Mouse (Mus musculus): ENCODE results near the gene Prkcg.

The Prkcg gene

DNA sequence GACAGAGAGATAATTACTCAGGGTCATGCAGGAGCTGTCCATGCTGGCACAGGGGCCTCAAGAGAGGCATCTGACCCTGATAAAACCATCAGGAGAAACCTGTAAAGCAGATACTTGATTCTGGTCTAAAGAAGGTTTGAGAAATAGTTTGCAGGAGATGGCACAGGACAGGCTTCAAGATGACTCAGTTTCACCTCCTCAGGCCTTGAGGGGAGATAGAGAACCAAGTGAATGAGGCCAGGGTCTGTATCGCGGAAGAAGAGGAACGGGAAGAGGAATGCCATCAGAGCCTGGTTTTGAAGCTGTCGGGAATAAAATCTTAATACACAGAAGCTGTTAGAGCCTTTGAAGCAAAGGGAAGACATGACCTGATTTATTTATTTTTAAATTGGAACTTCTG, 28.7 kb downstream of the Prkcg start:
- DNase-seq (ENCODE audit: low spot score in 2 of 2), result no peak

DNA sequence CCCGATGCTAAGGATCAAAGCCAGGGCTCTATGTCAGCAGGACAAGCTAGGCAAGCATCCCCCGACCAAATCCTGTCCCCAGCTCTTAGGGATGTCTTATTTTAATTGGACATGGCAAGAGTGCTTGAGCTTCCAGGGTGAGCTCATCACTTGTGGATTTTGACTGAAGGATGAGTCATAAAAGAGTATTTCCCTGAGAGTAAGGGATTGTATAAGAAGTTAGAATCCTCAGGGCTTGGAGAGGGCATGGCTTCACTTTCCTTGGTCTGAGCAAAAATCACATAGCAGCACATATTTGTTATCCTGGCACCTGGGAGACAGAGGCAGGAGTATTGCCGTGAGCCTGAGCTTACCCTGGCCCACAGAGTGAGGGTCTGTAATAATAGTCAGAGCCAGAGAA, 31.9 kb downstream of the Prkcg start:
- DNase-seq (ENCODE audit: low spot score in 2 of 2), result no peak

DNA sequence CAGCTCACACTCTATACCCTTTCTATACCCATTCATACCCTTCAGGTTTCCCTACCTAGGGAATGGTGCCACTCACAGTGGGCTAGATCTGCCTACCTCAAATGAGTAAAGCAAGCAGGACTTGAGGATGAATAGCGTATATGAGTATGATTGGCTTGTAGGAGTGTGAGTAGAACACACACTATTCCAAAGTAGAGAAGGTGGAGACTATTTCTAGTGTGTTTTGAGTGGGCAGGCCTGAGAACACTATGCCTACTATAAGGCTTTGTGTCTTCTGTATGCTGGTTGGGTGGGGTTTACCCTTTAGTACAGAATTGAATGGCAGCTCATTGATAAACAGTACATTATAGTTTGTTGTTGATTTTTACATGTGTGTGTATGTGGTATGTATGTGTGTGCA, 34.8 kb downstream of the Prkcg start:
- DNase-seq (ENCODE audit: low spot score in 2 of 2), result no peak

DNA sequence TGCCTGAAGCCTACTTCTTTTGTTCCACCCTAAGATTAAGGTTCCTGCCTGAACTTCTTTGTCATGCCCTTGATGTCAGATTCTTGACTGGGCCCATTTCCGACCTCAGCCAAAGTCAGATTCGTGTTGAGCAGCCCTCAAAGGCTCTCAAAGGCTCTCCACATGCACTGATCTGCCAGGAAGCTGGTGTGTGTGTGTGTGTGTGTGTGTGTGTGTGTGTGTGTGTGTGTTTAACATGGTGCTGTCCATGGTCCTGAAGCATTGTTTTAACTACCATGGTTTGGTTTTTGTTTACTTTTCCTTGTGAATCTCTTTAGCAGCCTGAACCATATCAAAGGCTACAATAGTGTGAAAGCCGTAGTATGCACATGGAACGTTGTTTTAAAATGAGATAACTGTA, 39.0 kb downstream of the Prkcg start:
- no peak for DNase-seq (ENCODE audit: low spot score in 2 of 2)

DNA sequence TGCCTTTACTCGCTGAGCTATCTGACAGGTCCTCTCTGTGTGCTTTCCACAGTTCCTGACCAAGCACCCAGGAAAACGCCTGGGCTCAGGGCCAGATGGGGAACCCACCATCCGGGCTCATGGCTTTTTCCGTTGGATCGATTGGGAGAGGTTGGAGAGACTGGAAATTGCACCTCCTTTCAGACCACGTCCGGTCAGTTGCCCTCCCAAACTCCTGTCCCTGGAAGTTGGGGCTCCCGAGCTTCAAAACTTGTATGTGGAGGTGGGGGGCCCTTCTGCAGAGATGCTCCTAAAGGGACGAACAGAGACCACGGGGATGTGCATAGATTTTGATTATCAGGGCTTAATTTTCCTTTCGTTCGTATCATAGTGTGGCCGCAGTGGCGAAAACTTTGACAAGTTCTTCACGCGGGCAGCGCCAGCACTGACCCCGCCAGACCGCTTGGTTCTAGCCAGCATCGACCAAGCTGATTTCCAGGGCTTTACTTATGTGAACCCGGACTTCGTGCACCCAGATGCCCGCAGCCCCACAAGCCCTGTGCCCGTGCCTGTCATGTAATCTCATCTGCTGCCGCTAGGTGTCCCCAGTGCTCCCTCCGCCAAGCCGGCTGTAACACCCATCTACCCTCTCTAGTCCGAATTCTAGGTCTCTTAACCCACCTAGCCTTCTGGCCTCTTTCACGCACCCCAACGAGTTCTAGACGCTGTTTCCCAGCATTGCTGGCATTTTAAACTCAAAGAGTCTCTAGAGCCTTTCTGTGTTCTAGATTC, 41.0 kb downstream of the Prkcg start:
- DNase-seq (ENCODE audit: low spot score in 2 of 2), result peak; percentile 82 to 88

DNA sequence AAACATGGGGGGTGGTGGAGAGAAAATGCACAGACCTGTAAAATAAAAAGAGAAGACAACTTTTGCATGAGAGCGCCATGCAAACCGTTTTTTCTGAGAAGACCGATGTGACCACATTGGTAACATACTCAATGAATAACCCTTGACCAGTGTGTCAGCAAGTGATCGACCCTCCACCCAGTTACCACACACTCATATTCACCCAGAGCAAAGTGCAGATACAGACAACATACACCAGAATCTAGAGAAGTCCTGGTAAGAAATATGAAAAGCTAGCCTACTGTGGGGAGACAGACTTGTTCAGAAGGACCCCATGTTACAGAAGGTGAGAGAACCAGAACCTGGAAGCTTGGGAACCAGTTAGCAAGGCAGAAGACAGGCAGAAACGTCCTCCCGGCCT, 42.2 kb downstream of the Prkcg start:
- DNase-seq (ENCODE audit: low spot score in 2 of 2), result no peak

DNA sequence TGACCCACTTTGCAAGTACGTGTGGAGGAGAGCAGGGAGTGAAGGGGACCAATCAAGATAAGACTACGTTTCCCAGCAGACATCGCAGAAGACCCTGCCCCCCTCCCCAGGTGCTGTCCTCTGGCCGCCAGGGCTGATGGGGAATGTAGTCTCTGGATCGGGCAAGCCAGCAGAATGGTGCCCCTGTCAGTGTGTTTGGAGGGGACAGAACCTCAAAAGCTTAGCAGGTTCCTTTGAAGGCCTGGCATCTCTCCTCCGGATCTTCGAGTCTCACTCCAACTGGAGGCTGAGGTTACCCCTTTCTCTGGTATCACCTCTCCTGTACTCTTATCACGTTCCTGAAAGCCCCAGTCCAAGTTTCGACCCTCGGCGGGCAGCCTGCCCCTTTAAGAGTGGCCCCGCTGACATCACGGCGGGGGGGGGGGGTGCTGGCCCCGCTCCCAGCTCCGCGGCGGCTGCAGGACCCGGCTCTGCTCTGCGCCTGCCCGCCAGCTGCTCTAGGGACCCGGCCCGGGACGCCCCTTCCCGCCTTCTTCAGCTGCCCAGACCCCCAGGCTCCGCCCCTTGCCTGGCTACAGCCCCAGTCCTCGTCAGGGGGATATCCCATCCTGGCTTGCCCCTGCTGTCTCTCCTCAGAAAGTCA, 42.7 kb downstream of the Prkcg start:
- DNase-seq (ENCODE audit: low spot score in 2 of 2), result peak; percentile 71 to 87

DNA sequence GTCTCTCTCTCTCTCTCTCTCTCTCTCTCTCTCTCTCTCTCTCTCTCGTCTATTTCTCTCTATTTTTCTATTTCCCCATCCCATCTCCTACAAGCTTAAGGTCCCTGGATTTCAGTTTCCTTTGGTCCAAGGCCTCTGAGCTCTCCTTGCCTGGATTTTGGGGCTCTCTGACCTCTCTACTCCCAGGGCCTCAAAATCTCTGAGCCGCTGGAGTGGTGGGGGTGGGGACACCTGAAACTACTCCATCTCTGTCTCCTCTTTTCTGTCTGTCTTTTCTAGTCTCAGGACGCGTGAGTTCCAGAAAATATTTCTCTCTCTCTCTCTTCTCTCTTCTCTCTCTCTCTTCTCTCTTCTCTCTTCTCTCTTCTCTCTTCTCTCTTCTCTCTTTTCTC, 43.2 kb downstream of the Prkcg start:
- peak in 1 of 2 experiments; percentile 21 for DNase-seq (ENCODE audit: low spot score in 2 of 2)

DNA sequence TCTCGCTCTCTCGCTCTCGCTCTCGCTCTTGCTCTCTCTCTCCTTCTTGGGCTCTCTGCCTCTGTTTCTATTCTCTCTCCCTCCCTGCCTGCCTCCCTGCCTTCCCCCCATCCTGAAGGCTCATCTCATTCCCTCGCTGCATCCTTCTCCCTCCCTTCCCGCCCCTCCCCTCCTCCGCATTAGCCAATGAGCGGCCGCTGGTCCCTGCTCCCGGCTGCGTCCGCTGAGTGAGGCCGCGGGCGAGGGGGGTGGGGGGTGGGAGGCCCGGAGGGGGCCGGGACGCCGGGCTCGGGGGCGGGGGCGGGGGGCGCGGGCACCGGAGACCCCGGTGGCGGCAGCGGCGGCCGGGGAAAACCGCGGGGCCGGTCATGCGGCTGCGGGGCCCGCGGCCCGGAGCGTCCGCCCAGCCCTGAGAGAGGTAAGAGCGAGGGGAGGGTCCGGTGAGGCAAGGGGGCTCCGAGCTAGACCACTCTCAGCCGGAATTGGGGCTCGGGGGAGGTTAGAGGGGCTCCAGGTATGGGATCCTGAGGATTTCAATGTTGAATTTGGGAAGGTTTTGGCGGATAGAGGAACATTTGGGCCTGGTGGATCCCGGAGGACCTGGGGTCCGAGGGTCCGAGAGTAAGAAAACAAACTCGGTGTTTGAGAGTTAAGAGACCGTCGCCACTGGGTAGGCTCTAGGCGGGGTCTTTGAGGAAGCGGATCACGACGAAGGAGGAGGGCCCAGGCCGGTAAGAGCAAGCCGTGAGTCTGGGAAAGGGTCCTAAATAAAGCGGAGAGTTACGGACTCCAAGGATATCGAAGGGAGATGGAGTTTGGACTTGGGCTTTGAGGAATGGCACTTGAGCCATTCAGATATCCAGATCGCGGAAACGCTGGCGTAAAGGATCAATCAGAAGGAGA, 43.9 kb downstream of the Prkcg start, which contains the start of gene Cacng7:
Cacng7 (plus strand) TSS at position 337 of the 903 bp plus-strand sequence.
- DNase-seq (ENCODE audit: low spot score in 2 of 2), result peak in 1 of 2 experiments; percentile 59

DNA sequence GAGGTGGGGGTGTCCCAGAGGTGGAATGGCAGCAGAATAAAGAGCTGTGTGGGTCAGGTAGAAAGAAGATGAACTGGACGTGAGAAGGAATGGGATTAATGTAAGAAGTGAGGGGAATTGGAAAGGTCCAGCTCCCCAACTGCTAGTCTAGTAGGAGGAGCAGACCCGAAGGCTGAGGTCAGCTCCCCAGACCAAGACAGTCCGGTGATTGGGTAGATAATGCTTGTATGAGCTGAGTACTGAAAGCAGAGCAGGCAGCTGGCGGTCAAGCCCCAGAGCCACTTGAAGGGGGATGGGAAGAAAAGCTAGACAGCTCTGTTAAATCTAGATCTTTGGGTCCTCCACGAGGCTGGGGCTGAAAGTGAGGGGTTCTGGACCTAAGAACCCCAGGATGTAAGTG, 44.6 kb downstream of the Prkcg start:
- peak in 1 of 2 experiments; percentile 6 for DNase-seq (ENCODE audit: low spot score in 2 of 2)

DNA sequence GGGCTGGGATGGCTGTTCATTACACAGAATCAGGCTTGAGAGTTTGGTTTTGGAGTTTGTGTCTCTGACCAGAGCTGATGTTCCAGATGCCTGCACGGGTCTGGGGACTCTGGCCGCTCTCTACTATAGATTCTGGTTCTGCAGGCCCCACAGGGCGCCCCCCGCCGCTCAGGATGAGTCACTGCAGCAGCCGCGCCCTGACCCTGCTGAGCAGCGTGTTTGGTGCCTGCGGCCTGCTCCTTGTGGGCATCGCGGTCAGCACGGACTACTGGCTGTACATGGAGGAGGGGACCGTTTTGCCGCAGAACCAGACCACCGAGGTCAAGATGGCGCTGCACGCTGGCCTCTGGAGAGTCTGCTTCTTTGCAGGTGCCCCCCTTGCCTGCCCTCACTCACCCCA, 47.4 kb downstream of the Prkcg start:
- no peak for DNase-seq (ENCODE audit: low spot score in 2 of 2)

DNA sequence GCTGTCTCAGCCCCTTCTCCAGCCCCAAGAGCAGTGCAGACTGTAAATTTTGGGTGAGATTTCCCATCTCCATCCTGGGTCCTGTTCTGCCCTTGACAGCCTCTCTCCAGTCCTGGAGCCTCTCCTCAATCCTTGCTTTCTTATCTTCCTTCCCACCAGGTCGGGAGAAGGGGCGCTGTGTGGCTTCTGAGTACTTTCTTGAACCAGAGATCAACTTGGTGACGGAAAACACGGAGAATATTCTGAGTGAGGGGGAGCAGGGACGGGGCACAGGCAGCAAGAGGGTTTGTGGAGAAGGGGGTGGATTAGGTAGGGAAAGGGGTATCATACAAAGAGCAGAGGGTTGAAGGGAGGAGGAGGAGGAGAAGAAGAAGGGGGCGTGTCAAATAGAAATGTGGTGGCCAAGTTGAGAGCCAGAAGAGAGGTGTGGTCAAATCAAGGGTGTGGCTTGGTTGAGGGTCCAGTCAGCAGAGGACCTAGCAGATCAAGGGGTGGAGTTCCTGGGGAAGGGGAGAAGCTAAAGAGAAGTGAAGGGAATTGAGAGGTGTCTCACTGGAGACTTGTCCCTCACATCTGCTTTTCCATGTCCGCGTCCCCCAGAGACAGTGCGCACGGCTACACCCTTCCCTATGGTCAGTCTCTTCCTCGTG, 49.4 kb downstream of the Prkcg start:
- no peak for DNase-seq (ENCODE audit: low spot score in 2 of 2)

DNA sequence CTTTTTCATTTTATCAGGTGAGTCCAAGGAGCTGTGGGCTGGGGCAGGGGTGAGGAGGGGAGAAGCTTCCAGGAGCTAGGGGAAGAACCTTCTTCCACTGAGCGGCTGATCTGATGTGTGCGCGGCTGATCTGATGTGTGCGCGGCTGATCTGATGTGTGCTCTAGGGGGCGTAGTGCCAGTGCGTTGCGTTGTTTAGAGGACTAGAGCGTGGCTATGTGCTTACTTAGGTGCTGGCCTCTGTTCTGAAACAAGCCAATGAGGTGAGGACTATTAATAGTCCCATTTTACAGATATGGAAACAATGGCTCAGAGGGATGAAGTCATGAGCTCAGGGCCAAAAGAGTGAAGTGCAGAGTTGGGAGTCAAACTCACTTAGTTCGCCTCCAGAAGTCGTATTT, 50.0 kb downstream of the Prkcg start:
- no peak for DNase-seq (ENCODE audit: low spot score in 2 of 2)

DNA sequence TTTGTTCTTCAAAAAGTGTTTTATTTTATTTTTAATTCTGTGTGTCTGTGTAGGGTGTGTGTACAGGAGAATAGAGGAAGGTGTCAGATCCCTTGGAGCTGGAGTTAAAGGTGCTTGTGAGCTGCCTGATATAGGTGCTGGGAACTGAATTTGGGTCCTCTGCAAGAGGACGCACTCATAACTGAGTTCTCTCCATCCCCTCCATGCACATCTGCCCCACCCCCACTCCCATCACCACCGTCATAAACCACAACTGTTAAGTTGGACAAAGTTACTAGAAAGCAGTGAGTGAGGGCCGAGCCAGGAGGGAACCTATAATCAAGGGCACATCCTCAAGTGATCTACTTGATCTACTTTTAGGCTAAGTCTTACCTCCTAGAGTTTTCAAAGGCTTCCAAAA, 54.9 kb downstream of the Prkcg start:
- DNase-seq (ENCODE audit: low spot score in 2 of 2), result no peak

DNA sequence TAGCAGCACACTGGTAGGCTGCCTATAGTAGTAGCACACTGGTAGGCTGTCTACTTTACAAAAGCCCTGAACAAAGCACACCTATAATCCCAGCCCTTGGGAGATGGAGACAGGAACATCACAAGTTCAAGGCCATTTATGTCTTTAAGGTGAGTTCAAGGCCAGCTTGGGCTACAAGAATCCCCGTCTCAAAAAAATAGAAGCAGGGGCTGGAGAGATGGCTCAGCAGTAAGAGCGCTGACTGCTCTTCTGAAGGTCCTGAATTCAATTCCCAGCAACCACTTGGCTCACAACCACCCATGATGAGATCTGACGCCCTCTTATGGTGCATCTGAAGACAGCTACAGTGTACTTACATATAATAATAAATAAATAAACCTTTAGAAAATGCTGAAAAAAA, 56.3 kb downstream of the Prkcg start:
- no peak for DNase-seq (ENCODE audit: low spot score in 2 of 2)

DNA sequence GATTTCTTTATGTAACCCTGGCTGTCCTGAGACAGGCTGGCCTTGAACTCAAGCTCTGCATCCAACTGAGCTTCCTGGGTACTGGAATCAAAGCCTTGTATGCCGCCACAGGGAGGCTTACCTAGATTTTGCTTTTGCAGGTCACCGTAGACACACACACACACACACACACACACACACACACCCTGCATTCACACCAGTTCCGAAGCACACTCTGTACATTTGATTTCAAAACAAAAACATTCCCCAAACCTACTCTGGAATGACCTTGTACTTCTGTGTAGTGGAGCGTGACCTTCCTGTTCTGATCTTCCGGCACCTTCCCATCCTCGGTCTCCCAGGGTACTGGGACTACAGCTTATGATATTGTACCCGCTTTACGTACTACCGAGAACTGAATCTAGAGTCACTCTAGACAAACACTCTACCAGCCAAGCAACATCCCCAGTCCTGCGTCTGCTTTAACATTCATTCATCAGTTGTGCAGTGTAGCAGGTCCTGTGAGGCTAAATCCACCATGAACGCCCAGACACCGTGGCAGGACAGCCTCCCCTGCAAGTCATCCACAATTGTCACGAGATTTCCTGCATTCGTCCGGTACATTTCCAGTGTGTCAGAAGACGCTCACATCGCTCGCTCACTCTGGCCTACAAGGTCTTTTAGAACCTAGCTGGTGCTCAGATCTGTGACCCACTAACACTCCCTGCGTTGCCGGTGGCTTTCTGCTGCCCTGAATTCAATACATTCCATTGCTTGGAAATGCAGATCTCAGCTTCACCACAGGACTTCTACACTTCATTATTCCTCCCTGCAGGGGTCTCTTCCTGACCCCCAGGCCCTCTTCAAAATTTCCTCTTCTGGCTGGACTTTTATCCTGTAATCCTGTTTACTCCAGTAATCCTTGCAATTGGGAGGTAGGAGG, 58.6 kb downstream of the Prkcg start:
- no peak for DNase-seq (ENCODE audit: low spot score in 2 of 2)

DNA sequence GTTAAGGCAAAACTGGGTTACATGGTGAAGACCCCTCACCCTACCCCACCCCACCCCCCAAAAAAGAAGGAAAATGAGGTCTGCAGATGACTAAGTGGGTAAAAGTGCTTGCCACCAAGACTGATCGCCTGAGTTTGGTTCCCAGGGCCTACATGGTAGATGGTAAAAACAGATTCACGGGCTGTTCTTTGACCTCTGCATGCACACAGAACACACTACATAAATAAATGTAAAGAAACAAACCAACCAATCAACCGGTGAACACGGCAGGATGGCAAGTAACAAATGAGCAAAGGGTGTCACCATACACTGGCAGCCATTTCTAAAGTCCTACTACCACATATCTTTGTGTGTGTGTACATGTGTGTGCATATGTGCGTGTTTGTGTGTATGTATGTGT, 59.3 kb downstream of the Prkcg start:
- no peak for DNase-seq (ENCODE audit: low spot score in 2 of 2)

DNA sequence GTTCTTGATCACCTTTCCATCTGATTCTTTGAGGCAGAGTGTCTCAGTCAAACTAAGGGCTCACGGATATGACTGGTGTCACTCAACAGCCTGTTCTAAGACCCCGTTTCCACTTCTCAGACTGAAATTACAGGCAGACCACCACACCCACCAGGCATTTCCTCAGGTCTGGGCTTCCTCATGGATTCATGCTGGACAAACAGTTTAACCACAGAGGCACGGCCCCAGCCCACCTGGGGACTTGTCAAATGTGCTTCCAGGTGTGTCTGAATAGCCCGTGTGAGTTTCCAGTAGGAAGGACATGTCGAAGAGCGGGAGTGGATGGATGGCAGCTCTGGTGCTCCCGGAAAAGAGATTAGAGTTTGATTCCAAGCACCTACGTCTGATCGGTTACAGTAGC, 60.8 kb downstream of the Prkcg start:
- no peak for DNase-seq (ENCODE audit: low spot score in 2 of 2)

DNA sequence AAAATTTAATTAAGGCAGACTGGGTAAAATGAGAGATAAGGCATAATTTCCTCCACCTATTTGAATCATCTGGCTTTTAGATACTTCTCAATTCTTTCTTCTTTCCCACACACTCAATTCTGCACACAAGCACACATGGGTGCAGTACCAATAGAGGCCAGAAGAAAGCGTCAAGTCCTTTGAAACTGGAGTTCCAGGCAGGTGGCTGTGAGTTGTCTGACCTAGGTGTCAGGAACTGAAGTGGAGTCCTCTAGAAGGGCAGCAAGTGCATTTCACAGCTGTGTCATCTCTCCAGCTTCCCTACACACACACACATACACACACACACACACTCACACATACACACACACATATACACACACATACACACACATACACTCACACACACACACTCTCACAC, 62.6 kb downstream of the Prkcg start:
- DNase-seq (ENCODE audit: low spot score in 2 of 2), result no peak

DNA sequence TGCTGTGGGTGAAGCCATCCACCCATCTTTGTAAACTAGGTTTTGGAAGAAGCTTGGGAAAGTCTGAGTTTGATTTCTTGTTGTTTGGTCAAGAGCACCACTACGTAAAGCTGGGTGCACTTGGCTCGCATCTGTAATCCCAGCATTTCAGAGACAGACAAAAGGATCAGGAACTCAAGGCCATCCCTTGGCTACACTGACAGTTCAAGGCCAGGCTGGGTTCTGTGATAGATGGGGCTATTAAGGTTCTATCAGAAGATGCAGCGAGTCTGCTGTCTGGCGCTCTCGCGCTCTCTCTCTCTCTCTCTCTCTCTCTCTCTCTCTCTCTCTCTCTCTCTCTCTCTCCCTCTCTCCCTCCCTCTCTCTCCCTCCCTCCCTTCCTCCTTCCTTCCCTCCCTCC, 65.9 kb downstream of the Prkcg start:
- DNase-seq (ENCODE audit: low spot score in 2 of 2), result no peak

DNA sequence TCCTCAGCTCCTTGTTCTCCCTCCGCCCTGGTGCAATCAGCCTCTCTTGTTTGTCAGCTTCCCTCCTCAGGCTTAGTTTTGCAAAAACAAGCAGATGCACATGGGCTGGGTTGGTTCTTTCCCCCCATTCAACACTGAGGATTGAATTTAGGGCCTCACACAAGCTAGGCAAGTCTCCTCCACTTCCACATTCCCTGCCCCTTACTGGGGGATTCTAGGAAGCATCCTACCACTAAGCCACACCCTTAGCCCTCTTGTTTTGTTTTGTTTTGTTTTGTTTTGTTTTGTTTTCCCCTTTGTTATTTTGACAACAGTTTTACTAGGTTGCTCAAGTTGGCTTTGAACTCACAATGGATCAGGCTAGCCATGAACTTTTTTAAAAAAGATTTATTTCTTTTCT, 71.7 kb downstream of the Prkcg start:
- no peak for DNase-seq (ENCODE audit: low spot score in 2 of 2)
